Comparison of ENCODE assay signal across 8 mouse cellular contexts in the genomic region with DNA sequence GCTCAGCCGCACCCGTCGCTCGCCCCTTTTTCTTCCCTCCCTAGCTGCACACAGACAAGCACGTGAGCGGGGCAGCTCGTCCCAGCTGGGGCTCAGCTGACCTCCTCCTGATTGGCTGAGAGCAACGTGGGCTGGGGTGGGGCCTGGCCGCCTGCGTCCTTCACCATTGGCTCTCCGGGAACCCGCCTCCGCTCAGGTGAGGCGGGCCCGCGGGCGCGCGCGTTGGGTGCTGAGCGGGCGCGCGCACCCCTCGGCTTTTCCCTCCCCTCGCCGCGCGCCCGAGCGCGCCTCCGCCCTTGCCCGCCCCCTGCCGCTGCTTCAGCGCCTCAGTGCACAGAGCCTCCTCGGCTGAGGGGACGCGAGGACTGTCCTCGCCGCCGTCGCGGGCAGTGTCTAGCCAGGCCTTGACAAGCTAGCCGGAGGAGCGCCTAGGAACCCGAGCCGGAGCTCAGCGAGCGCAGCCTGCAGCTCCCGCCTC. TPM values are rescaled to one million over a fixed set of nuclear protein-coding genes. Genes with fewer than 3 reads are reported as not detected.
DNase-seq lines count a peak whose midpoint lies in the region; ATAC-seq lines count a peak whose summit lies in the region.

No protein-coding gene starts in this region.

- peak overlapping the region; percentile 81 for H3K4me2 ChIP-seq in hindbrain, embryonic 16.5 days (ENCODE audit: low read length)

- peak overlapping the region; percentile 98 for H3K27ac ChIP-seq in hindbrain, embryonic 16.5 days (ENCODE audit: low read depth, low read length)
- peak overlapping the region; percentile 71 for H3K27ac ChIP-seq in macrophage

- peaks cover 6% of the 10 kb centered on the region for H3K4me1 ChIP-seq in hindbrain, embryonic 16.5 days (ENCODE audit: control insufficient read depth, insufficient read depth, low read depth, low read length)

- H3K79me2 ChIP-seq in macrophage (ENCODE audit: inconsistent target) = peaks cover 42% of the 10 kb centered on the region

- no peaks in the 10 kb centered on the region for H3K27me3 ChIP-seq in hindbrain, embryonic 16.5 days (replicated peaks; ENCODE audit: control insufficient read depth, insufficient read depth, low read length)

- ATAC-seq in hindbrain, embryonic 16.5 days = peak; percentile 100

- peak overlapping the region; percentile 98 for H3K4me3 ChIP-seq in hindbrain, embryonic 16.5 days (ENCODE audit: low read length)
- peak overlapping the region; percentile 32 for H3K4me3 ChIP-seq in macrophage (ENCODE audit: inconsistent target)

- peak overlapping the region; percentile 99 for H3K9ac ChIP-seq in hindbrain, embryonic 16.5 days (ENCODE audit: low read depth, low read length)

- peak; percentile 98 for DNase-seq in T-cell, adult 2 months (ENCODE audit: low spot score)
- DNase-seq in cerebellum, postnatal 36 days = peak; percentile 94 to 97
- peak; percentile 96 for DNase-seq in frontal cortex, postnatal 36 days (ENCODE audit: low spot score in 2 of 2)
- DNase-seq in left cerebral cortex, adult 18-20 months (ENCODE audit: low spot score in 2 of 2) = peak; percentile 94 to 98
- DNase-seq in right cerebral cortex, adult 18-20 months = peak; percentile 98
- DNase-seq in urinary bladder, postnatal 10 days (ENCODE audit: low spot score) = peak; percentile 92

- no peaks in the 10 kb centered on the region for H3K36me3 ChIP-seq in hindbrain, embryonic 16.5 days (ENCODE audit: control insufficient read depth, insufficient read depth, low read length)
- no peaks in the 10 kb centered on the region for H3K36me3 ChIP-seq in macrophage (ENCODE audit: inconsistent target)

- no peaks in the 10 kb centered on the region for H3K9me3 ChIP-seq in hindbrain, embryonic 16.5 days (ENCODE audit: control insufficient read depth, low read length)

- WGBS in hindbrain, embryonic 16.5 days = under 1% methylated on average over 41 of the region's 51 CpGs
- WGBS in macrophage (ENCODE audit: missing documents) = under 1% methylated on average over 49 of the region's 51 CpGs

RNA-seq across cellular contexts. Expression of a gene that starts 6.5 kb away (rescaled TPM):
- 56.8 and 70.8 TPM in 2 replicates for polyA plus RNA-seq in hindbrain, embryonic 16.5 days (2015; fragmentation: Nextera tagmentation; extraction: Ambion mirVana)
- 10 to 100 TPM; 50.5 to 51.9 TPM for total RNA-seq in left cerebral cortex, adult 18-20 months (2021)
- 100 to 1,000 TPM in 7 of 26 experiments, 10 to 100 TPM in 19; 48.1 to 256 (median 70.6) TPM for total RNA-seq in macrophage (2018; cell fraction: chromatin; rRNA removed)
- total RNA-seq in macrophage (2018; cell fraction: cytosol; rRNA removed) = 100 to 1,000 TPM in 1 of 26 experiments, 10 to 100 TPM in 25; 39.8 to 115 (median 52.4) TPM
- total RNA-seq in macrophage (2018; cell fraction: nucleus; rRNA removed) = 100 to 1,000 TPM in 4 of 26 experiments, 10 to 100 TPM in 22; 52.9 to 161 (median 71.6) TPM
- polyA plus RNA-seq in macrophage (2018) = 50.9 to 56.8 TPM (median 56.0 TPM) in 3 replicates

RNA-seq across cellular contexts. Expression of a gene that starts 29.7 kb away (rescaled TPM):
- polyA plus RNA-seq in hindbrain, embryonic 16.5 days (2015; fragmentation: Nextera tagmentation; extraction: Ambion mirVana) = 18.0 and 22.1 TPM in 2 replicates
- total RNA-seq in left cerebral cortex, adult 18-20 months (2021) = 10 to 100 TPM; 16.9 to 20.9 TPM
- not detected for total RNA-seq in macrophage (2018; cell fraction: chromatin; rRNA removed)
- total RNA-seq in macrophage (2018; cell fraction: cytosol; rRNA removed) = under 1 TPM in 2 of 26 experiments, not detected in 24; 0.50 to 0.78 TPM
- total RNA-seq in macrophage (2018; cell fraction: nucleus; rRNA removed) = not detected
- not detected in 3 replicates for polyA plus RNA-seq in macrophage (2018)

RNA-seq across cellular contexts. Expression of a gene that starts 56.6 kb away (rescaled TPM):
- polyA plus RNA-seq in hindbrain, embryonic 16.5 days (2015; fragmentation: Nextera tagmentation; extraction: Ambion mirVana) = 36.7 and 38.2 TPM in 2 replicates
- 10 to 100 TPM; 48.1 to 52.5 TPM for total RNA-seq in left cerebral cortex, adult 18-20 months (2021)
- 10 to 100 TPM; 12.3 to 58.5 (median 35.5) TPM for total RNA-seq in macrophage (2018; cell fraction: chromatin; rRNA removed)
- total RNA-seq in macrophage (2018; cell fraction: cytosol; rRNA removed) = 1 to 10 TPM; 4.8 to 9.6 (median 6.0) TPM
- total RNA-seq in macrophage (2018; cell fraction: nucleus; rRNA removed) = 10 to 100 TPM in 23 of 26 experiments, 1 to 10 TPM in 3; 6.8 to 35.3 (median 16.5) TPM
- 7.9 to 11.0 TPM (median 8.6 TPM) in 3 replicates for polyA plus RNA-seq in macrophage (2018)

Comparison
In these comparisons a context has a peak if more than half of its experiments do, and no peak if none do; other contexts are left out.
1. Peak in every context shown above with its lines: DNase-seq, ATAC-seq, H3K4me3 ChIP-seq and H3K27ac ChIP-seq.
2. RNA of a gene that starts 29.7 kb away (polyA plus RNA-seq): 18.0 to 22.1 TPM in hindbrain, embryonic 16.5 days; not detected in macrophage; every median in the first group is over 10 times any median in the second.